Mouse (Mus musculus) forebrain, embryonic 11.5 days (tissue): ENCODE data around the gene Gm21970. TPM values are rescaled to one million over a fixed set of nuclear protein-coding genes. Genes with fewer than 3 reads are reported as not detected.

ENCODE experiments used
- ATAC-seq: fragments of 200-750 bp; cut with Nextera tagmentation; replicated peaks from 2 replicates; pipeline ENCODE4 v1.8.0; 2017; ENCODE audit warnings: moderate TSS enrichment; ENCODE audit not compliant: low FRiP score
- DNase-seq: peaks from one replicate; pipeline ENCODE4 v3.0.0-alpha.2; 2017; ENCODE audit warnings: low spot score
- H3K27ac ChIP-seq: fragments of 300-500 bp; sonication (generic); 2 replicates; pipeline ENCODE4 v1.5.1; 2014; ENCODE audit warnings: low read depth, low read length
- H3K27me3 ChIP-seq: fragments of 300-500 bp; sonication (generic); 2 replicates; pipeline ENCODE4 v1.6.1; 2014; ENCODE audit warnings: mild to moderate bottlenecking, low read length, mixed read lengths; ENCODE audit not compliant: control insufficient read depth, insufficient read depth
- H3K36me3 ChIP-seq: fragments of 300-500 bp; sonication (generic); 2 replicates; pipeline ENCODE4 v1.6.1; 2014; ENCODE audit warnings: mild to moderate bottlenecking, low read length, moderate library complexity, mixed read lengths; ENCODE audit not compliant: control insufficient read depth, insufficient read depth
- H3K4me1 ChIP-seq: fragments of 300-500 bp; sonication (generic); replicated peaks from 2 replicates; pipeline ENCODE4 v1.6.1; 2014; ENCODE audit warnings: low read length, mixed read lengths; ENCODE audit not compliant: control insufficient read depth, insufficient read depth
- H3K4me2 ChIP-seq: fragments of 300-500 bp; sonication (generic); 2 replicates; pipeline ENCODE4 v1.6.1; 2014; ENCODE audit warnings: low read depth, mild to moderate bottlenecking, low read length, moderate library complexity, mixed read lengths; ENCODE audit not compliant: severe bottlenecking
- H3K4me3 ChIP-seq: fragments of 300-500 bp; sonication (generic); 2 replicates; pipeline ENCODE4 v1.5.1; 2014; ENCODE audit warnings: low read depth, low read length
- H3K9ac ChIP-seq: fragments of 300-500 bp; sonication (generic); 2 replicates; pipeline ENCODE4 v1.6.1; 2014; ENCODE audit warnings: low read length
- H3K9me3 ChIP-seq: fragments of 300-500 bp; sonication (generic); 2 replicates; pipeline ENCODE4 v1.6.1; 2016; ENCODE audit warnings: low read length, mixed read lengths; ENCODE audit not compliant: control insufficient read depth
- WGBS: fragments of 180-500 bp; shearing (Covaris S2); extraction: QIAGEN DNeasy Blood & Tissue Kit; methylation state at CpG from one replicate; pipeline ENCODE4 v1.1.7; 2014; 5-methylcytosine and 5-hydroxymethylcytosine counted together
- polyA plus RNA-seq: library from polyadenylated mRNA; unstranded; fragments of >200 nt; fragmentation: Nextera tagmentation; extraction: Ambion mirVana; gene quantifications from 2 replicates; pipeline ENCODE4 v1.2.1, GENCODE M21; 2014

Gene Gm21970
- polyA plus RNA-seq, 1 experiment from 2014 or later, result 1.0 TPM

- Histone ChIP-seq H3K9ac (no peak overlapping the region), H3K4me1 (no peaks in the 10 kb centered on the region; the same call in 1 of the 2 replicates), H3K27me3 (no peaks in the 10 kb centered on the region), H3K27ac (no peak overlapping the region), H3K36me3 (no peaks in the 10 kb centered on the region), H3K4me2 (no peak overlapping the region), H3K4me3 (no peak overlapping the region), H3K9me3 (no peaks in the 10 kb centered on the region)
- ATAC-seq (no peak), DNase-seq (no peak)
- 88% methylated on average over 4 of the region's 4 CpGs for WGBS
Observed at GRCm38 (mm10) chr16:91444847-91445246, 53.3 kb downstream of the Gm21970 start.

GRCm38 (mm10) chr16:91445566-91445965 lies 54.0 kb downstream of the Gm21970 start:
- H3K4me1 ChIP-seq, result no peaks in the 10 kb centered on the region; the same call in 1 of the 2 replicates
- H3K4me2 ChIP-seq, result no peak overlapping the region
- 87% methylated on average over 5 of the region's 5 CpGs for WGBS
- no peak overlapping the region for H3K9ac ChIP-seq
- no peaks in the 10 kb centered on the region for H3K9me3 ChIP-seq
- no peak overlapping the region for H3K4me3 ChIP-seq
- H3K27ac ChIP-seq, result no peak overlapping the region
- H3K27me3 ChIP-seq, result no peaks in the 10 kb centered on the region
- DNase-seq (no peak), ATAC-seq (no peak)
- no peaks in the 10 kb centered on the region for H3K36me3 ChIP-seq

- H3K27ac ChIP-seq, result no peak overlapping the region
- no peak overlapping the region for H3K4me2 ChIP-seq
- WGBS, result 75% methylated on average over 8 of the region's 8 CpGs
- H3K4me1 ChIP-seq, result no peaks in the 10 kb centered on the region; the same call in 1 of the 2 replicates
- no peak for DNase-seq
- no peaks in the 10 kb centered on the region for H3K36me3 ChIP-seq
- no peak overlapping the region for H3K9ac ChIP-seq
- no peaks in the 10 kb centered on the region for H3K27me3 ChIP-seq
- H3K4me3 ChIP-seq, result no peak overlapping the region
- H3K9me3 ChIP-seq, result no peaks in the 10 kb centered on the region
- ATAC-seq, result no peak
Observed at GRCm38 (mm10) chr16:91446778-91447511, 55.4 kb downstream of the Gm21970 start.

- H3K9ac ChIP-seq, result no peak overlapping the region
- H3K27me3 ChIP-seq, result no peaks in the 10 kb centered on the region
- no peak for DNase-seq
- H3K9me3 ChIP-seq, result no peaks in the 10 kb centered on the region
- H3K4me2 ChIP-seq, result no peak overlapping the region
- H3K36me3 ChIP-seq, result no peaks in the 10 kb centered on the region
- no peak for ATAC-seq
- 86% methylated on average over 6 of the region's 6 CpGs for WGBS
- H3K4me3 ChIP-seq, result no peak overlapping the region
- no peak overlapping the region for H3K27ac ChIP-seq
- no peaks in the 10 kb centered on the region; the same call in 1 of the 2 replicates for H3K4me1 ChIP-seq
Observed at GRCm38 (mm10) chr16:91447512-91447900, 56.0 kb downstream of the Gm21970 start.

DNA sequence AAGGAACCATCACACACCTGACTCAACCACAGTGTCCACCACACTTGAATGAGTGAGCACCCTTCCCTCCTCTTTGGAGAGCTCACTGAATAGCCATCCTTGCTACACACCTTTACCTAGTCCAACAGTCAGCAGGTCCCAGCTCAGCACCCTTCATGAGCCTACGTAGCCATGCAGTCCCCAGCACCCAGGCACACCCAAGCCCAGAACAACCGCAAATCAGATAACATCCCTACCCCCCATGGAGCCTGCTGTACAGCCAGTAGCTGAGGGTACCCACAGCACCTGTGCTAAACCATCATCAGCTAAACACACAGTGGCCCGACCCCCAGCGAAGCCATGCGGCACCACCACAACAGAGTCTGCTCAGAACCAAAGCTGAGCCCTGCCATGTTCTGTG lies 56.6 kb downstream of the Gm21970 start:
- Histone ChIP-seq H3K4me3 (no peak overlapping the region), H3K36me3 (no peaks in the 10 kb centered on the region), H3K9me3 (no peaks in the 10 kb centered on the region), H3K4me2 (no peak overlapping the region), H3K27me3 (no peaks in the 10 kb centered on the region), H3K27ac (no peak overlapping the region), H3K4me1 (no peaks in the 10 kb centered on the region; the same call in 1 of the 2 replicates), H3K9ac (no peak overlapping the region)
- DNase-seq (no peak), ATAC-seq (no peak)
- WGBS, result 95% methylated on average over 5 of the region's 5 CpGs

GRCm38 (mm10) chr16:91448895-91449294 lies 57.4 kb downstream of the Gm21970 start:
- Histone ChIP-seq H3K4me1 (no peaks in the 10 kb centered on the region; the same call in 1 of the 2 replicates), H3K36me3 (no peaks in the 10 kb centered on the region), H3K9ac (no peak overlapping the region), H3K9me3 (no peaks in the 10 kb centered on the region), H3K27me3 (no peaks in the 10 kb centered on the region), H3K27ac (no peak overlapping the region), H3K4me3 (no peak overlapping the region), H3K4me2 (no peak overlapping the region)
- WGBS, result 83% methylated on average over 7 of the region's 7 CpGs
- DNase-seq (no peak), ATAC-seq (no peak)

DNA sequence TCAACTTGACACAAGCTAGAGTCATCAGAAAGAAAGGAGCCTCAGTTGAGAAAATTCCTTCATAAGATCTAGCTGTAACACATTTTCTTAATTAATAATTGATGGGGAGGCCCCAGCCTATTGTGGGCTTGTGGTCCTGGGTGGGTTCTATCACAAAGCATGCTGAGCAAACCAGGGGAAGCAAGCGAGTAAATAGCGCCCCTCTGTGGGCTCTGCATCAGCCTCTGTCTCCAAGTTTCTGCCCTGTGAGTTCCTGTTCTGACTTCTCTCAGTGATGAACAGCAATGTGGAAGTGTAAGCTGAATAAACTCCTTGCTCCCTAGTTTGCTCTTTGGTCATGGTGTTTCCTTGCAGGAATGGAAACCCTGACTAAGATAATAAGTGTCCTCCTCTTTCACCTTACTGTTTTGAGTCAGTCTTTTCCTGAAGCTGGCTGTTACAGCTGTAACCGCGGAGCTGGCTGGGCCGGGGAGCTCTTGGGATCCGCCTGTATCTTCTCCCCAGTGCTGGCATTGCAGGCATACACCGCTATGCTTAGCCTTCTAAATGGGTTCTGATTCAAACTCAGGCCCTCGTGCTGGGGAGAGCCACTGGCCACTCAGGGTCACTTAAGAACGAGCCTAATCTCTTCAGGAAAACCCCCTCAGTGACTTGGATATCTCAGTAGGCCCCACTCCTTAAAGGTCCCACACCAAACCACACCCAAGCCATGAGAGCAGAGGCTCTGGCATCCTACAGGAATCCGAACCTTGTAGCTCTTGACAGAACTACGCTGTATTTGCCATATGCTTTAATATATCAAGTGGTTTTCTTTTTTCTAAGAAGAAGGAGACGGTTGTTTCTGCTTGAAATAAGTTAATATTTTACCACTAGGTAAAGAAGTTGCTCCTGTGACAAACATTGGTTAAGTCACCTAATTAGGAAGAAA lies 58.9 kb downstream of the Gm21970 start:
- DNase-seq, result no peak
- no peaks in the 10 kb centered on the region for H3K36me3 ChIP-seq
- no peak overlapping the region for H3K4me3 ChIP-seq
- no peaks in the 10 kb centered on the region; the same call in 1 of the 2 replicates for H3K4me1 ChIP-seq
- WGBS, result 83% methylated on average over 12 of the region's 12 CpGs
- no peak overlapping the region for H3K4me2 ChIP-seq
- no peak overlapping the region for H3K9ac ChIP-seq
- no peak for ATAC-seq
- no peaks in the 10 kb centered on the region for H3K9me3 ChIP-seq
- no peak overlapping the region for H3K27ac ChIP-seq
- no peaks in the 10 kb centered on the region for H3K27me3 ChIP-seq

- 88% methylated on average over 2 of the region's 2 CpGs for WGBS
- ATAC-seq (no peak), DNase-seq (no peak)
- no peak overlapping the region for H3K4me2 ChIP-seq
- no peaks in the 10 kb centered on the region for H3K9me3 ChIP-seq
- no peaks in the 10 kb centered on the region for H3K27me3 ChIP-seq
- no peak overlapping the region for H3K27ac ChIP-seq
- no peak overlapping the region for H3K9ac ChIP-seq
- H3K4me3 ChIP-seq, result no peak overlapping the region
- H3K36me3 ChIP-seq, result no peaks in the 10 kb centered on the region
- H3K4me1 ChIP-seq, result no peaks in the 10 kb centered on the region; the same call in 1 of the 2 replicates
Observed at GRCm38 (mm10) chr16:91451949-91452348, 60.4 kb downstream of the Gm21970 start.
